Mouse (Mus musculus): ENCODE measurements around the gene Sdha.

GRCm38 (mm10) chr13:74275726-74276125, 74.4 kb downstream of the Sdha start:
- TF ChIP-seq HCFC1 (IDR thresholded peaks at IDR 0.05; ENCODE audit: low read depth, low read length), result no peak
- TF ChIP-seq ETS1 (conservative IDR thresholded peaks at IDR 0.05; ENCODE audit: low read depth, low read length), result no peak
- TF ChIP-seq POLR2A (IDR thresholded peaks at IDR 0.05; ENCODE audit: low read depth, low read length), result no peak
- TF ChIP-seq CTCF (conservative IDR thresholded peaks at IDR 0.05 in 1 of 2, IDR thresholded peaks at IDR 0.05 in 1 of 2; ENCODE audit: low read depth in 2 of 2, low read length in 2 of 2), result no peak
- no peak for TF ChIP-seq ZNF384 (IDR thresholded peaks at IDR 0.05; ENCODE audit: low read depth, low read length)
- TF ChIP-seq KAT2A (IDR thresholded peaks at IDR 0.05; ENCODE audit: insufficient replicate concordance, low read length), result no peak
- TF ChIP-seq EP300 (IDR thresholded peaks at IDR 0.05; ENCODE audit: low read length), result no peak
- no peak for TF ChIP-seq ELF1 (IDR thresholded peaks at IDR 0.05; ENCODE audit: low read depth, low read length)

Data from CH12.LX (cell line).